Mouse (Mus musculus) heart, embryonic 13.5 days (tissue): ENCODE measurements at regions not wholly inside any gene's neighbourhood (a gene's known extent, or its start where the extent isn't known, plus 50 kb on each side); places are given as distances from the start of the nearest gene placed in this dataset.

ENCODE experiments used
- ATAC-seq: fragments of 200-750 bp; cut with Nextera tagmentation; 2 replicates; pipeline ENCODE4 v1.8.0; 2017; ENCODE audit warnings: moderate TSS enrichment; ENCODE audit not compliant: insufficient number of reproducible peaks, low FRiP score, low TSS enrichment; ENCODE audit errors: extremely low read depth
- H3K27ac ChIP-seq: fragments of 300-500 bp; sonication (generic); replicated peaks from 2 replicates; pipeline ENCODE4 v1.5.1; 2015; ENCODE audit warnings: moderate library complexity, mild to moderate bottlenecking, inconsistent platforms
- H3K27me3 ChIP-seq: fragments of 300-500 bp; sonication (generic); replicated peaks from 2 replicates; pipeline ENCODE4 v1.6.1; 2015; ENCODE audit warnings: mild to moderate bottlenecking, inconsistent platforms
- H3K36me3 ChIP-seq: fragments of 300-500 bp; sonication (generic); 2 replicates; pipeline ENCODE4 v1.6.1; 2015; ENCODE audit warnings: mild to moderate bottlenecking, inconsistent platforms
- H3K4me1 ChIP-seq: fragments of 300-500 bp; sonication (generic); 2 replicates; pipeline ENCODE4 v1.6.1; 2015; ENCODE audit warnings: inconsistent platforms
- H3K4me2 ChIP-seq: fragments of 300-500 bp; sonication (generic); 2 replicates; pipeline ENCODE4 v1.6.1; 2015; ENCODE audit warnings: inconsistent platforms, mild to moderate bottlenecking, moderate library complexity
- H3K4me3 ChIP-seq: fragments of 300-500 bp; sonication (generic); 2 replicates; pipeline ENCODE4 v1.5.1; 2015; ENCODE audit warnings: moderate library complexity, mild to moderate bottlenecking, inconsistent platforms
- H3K9ac ChIP-seq: fragments of 300-500 bp; sonication (generic); 2 replicates; pipeline ENCODE4 v1.6.1; 2015; ENCODE audit warnings: inconsistent platforms, mild to moderate bottlenecking, moderate library complexity
- H3K9me3 ChIP-seq: fragments of 300-500 bp; sonication (generic); 2 replicates; pipeline ENCODE4 v1.6.1; 2016; ENCODE audit warnings: inconsistent platforms
- WGBS: fragments of 180-500 bp; shearing (Covaris S2); methylation state at CpG from one replicate; pipeline ENCODE4 v1.1.7; 2015; ENCODE audit warnings: mixed read lengths; 5-methylcytosine and 5-hydroxymethylcytosine counted together

DNA sequence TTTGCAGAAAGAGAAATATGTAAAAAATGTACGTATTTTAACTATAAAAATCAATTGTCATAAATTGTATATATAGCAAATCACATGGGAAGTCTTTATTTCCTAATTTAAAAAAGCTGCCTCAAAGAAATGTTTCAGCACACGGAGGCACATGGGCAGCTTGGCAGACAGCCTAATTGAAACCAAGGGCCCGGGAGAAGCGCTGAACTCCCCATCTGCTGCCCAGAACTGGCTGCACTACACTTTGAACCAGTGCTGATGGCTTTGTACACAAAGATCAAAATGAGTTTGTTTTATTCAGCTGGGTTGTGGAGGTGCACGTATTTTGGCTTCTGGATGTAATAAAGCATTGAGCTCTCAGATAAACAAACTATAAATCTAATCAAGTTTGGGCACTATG is 100.2 kb upstream of the Rspo3 start:
- 61% methylated on average over 5 of the region's 5 CpGs for whole genome bisulfite sequencing

GRCm38 (mm10) chr10:29595455-29595854 is 59.8 kb upstream of the Rspo3 start:
- H3K9ac ChIP-seq, result no peak overlapping the region
- no peaks in the 10 kb centered on the region for H3K4me1 ChIP-seq
- ATAC-seq, result no peak
- WGBS, result 49% methylated on average over 4 of the region's 4 CpGs
- H3K4me2 ChIP-seq, result no peak overlapping the region
- no peak overlapping the region for H3K27ac ChIP-seq
- no peak overlapping the region for H3K4me3 ChIP-seq
- no peaks in the 10 kb centered on the region for H3K27me3 ChIP-seq
- H3K9me3 ChIP-seq, result no peaks in the 10 kb centered on the region
- no peaks in the 10 kb centered on the region for H3K36me3 ChIP-seq

More for the DNA sequence above, 100.2 kb upstream of the Rspo3 start:
- no peaks in the 10 kb centered on the region for H3K27me3 ChIP-seq
- no peak for ATAC-seq
- no peak overlapping the region for H3K9ac ChIP-seq
- no peaks in the 10 kb centered on the region for H3K9me3 ChIP-seq
- H3K4me3 ChIP-seq, result no peak overlapping the region
- no peak overlapping the region for H3K4me2 ChIP-seq
- H3K4me1 ChIP-seq, result no peaks in the 10 kb centered on the region
- H3K36me3 ChIP-seq, result no peaks in the 10 kb centered on the region
- no peak overlapping the region for H3K27ac ChIP-seq

DNA sequence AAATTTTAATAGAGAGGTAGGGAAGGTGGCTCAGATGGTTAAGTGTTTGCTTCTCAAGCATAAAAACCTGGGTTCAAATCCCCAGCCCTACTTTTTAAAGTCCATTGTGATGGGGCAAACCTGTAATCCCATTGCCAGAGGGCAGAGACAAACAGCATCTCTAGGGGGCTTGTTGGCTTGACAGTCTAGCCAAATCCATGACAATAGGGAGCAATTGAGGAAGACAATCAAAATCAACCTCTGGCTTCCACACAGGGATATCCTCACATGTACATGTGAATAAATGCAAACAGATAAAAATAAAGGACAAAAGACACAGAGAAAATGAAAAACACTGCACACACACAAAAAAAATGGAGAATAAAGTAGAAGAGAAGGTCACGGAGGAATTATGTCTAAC is 59.3 kb upstream of the Rspo3 start:
- Histone ChIP-seq H3K4me3 (no peak overlapping the region), H3K9me3 (no peaks in the 10 kb centered on the region), H3K36me3 (no peaks in the 10 kb centered on the region), H3K27me3 (no peaks in the 10 kb centered on the region), H3K27ac (no peak overlapping the region), H3K9ac (no peak overlapping the region), H3K4me2 (no peak overlapping the region), H3K4me1 (no peaks in the 10 kb centered on the region)
- ATAC-seq, result no peak
- 78% methylated on average over 1 of the region's 1 CpGs for WGBS

DNA sequence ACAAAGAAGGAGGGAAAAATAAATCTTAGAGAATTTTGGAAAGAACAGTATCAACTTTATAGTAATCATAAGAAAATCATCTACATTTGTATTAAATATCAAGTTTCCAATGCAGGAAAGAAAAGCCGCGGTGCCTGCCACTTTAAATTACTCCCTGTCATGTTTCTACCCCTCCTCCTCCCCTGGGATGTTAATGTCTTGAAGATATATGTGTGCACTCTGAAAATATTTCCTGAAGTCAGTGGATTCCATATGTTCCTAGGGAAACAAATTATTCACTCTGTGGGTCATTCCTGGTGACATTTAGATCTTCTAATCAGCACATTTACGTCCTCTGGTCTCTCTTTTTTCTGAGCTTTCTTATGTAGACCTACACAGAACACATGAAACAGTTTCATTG is 57.2 kb upstream of the Rspo3 start:
- WGBS, result 68% methylated on average over 3 of the region's 3 CpGs
- Histone ChIP-seq H3K4me3 (no peak overlapping the region), H3K36me3 (no peaks in the 10 kb centered on the region), H3K27ac (no peak overlapping the region), H3K27me3 (no peaks in the 10 kb centered on the region), H3K9me3 (no peaks in the 10 kb centered on the region), H3K4me1 (no peaks in the 10 kb centered on the region), H3K4me2 (no peak overlapping the region), H3K9ac (no peak overlapping the region)
- ATAC-seq, result no peak

DNA sequence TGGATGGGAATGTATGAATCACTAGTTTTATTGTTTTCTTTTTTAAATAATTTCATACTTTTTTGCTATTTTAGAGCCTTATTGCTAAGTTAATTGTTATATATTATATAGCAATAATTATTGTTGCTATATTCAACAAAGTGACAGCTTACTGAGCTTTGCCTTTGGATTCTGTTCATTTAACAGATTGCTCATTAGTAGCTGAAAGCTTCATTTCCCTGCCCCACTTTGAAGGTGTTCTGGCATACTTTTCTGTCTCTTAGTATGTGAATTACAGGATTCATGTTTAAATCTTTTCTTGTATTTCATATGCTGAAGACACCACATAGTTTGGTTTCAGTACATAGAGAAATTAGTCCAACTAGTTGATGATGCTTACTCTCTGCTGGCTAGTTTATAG is 54.5 kb upstream of the Rspo3 start:
- Histone ChIP-seq H3K4me1 (no peaks in the 10 kb centered on the region), H3K9me3 (no peaks in the 10 kb centered on the region), H3K36me3 (no peaks in the 10 kb centered on the region), H3K27me3 (no peaks in the 10 kb centered on the region), H3K27ac (no peak overlapping the region), H3K4me3 (no peak overlapping the region), H3K9ac (no peak overlapping the region), H3K4me2 (no peak overlapping the region)
- ATAC-seq, result no peak

GRCm38 (mm10) chr10:29589739-29590138 is 54.1 kb upstream of the Rspo3 start:
- no peak overlapping the region for H3K27ac ChIP-seq
- H3K4me3 ChIP-seq, result no peak overlapping the region
- no peak overlapping the region for H3K9ac ChIP-seq
- H3K27me3 ChIP-seq, result no peaks in the 10 kb centered on the region
- H3K9me3 ChIP-seq, result no peaks in the 10 kb centered on the region
- no peak for ATAC-seq
- no peaks in the 10 kb centered on the region for H3K36me3 ChIP-seq
- no peaks in the 10 kb centered on the region for H3K4me1 ChIP-seq
- H3K4me2 ChIP-seq, result no peak overlapping the region
